Mouse (Mus musculus): ENCODE results near the gene Slc6a6. TPM values are rescaled to one million over a fixed set of nuclear protein-coding genes. Genes with fewer than 3 reads are reported as not detected.

Slc6a6 gene
- polyA plus RNA-seq, 1 experiment from 2014 or later, result 106 TPM

- WGBS, result 83% methylated on average over 9 of the region's 9 CpGs
- ATAC-seq (replicated peaks; ENCODE audit: low FRiP score, low read depth), result no peak
- no peak for TF ChIP-seq CTCF (IDR thresholded peaks at IDR 0.05; ENCODE audit: low read depth)
These were observed 104.5 kb downstream of the Slc6a6 start for GRCm38 (mm10) chr6:91788311-91788798.

GRCm38 (mm10) chr6:91795640-91796039, 111.8 kb downstream of the Slc6a6 start:
- ATAC-seq (replicated peaks; ENCODE audit: low FRiP score, low read depth), result no peak
- 0 out of 2 replicates have a peak overlapping the region, but pooled peaks have one; percentile 23 for H3K4me2 ChIP-seq (ENCODE audit: low read length)
- 53% methylated on average over 3 of the region's 3 CpGs for WGBS
- DNase-seq (ENCODE audit: low spot score), result no peak
- no peak for TF ChIP-seq CTCF (IDR thresholded peaks at IDR 0.05; ENCODE audit: low read depth)
- no peak overlapping the region for H3K4me3 ChIP-seq (replicated peaks; ENCODE audit: low read depth, low read length)
- H3K4me1 ChIP-seq (replicated peaks; ENCODE audit: insufficient read depth, low read length), result no peaks in the 10 kb centered on the region
- no peak overlapping the region for H3K27ac ChIP-seq
- no peaks in the 10 kb centered on the region for H3K27me3 ChIP-seq (ENCODE audit: insufficient read depth, low read length)
- H3K36me3 ChIP-seq (ENCODE audit: insufficient read depth, low read length), result no peaks in the 10 kb centered on the region
- no peak overlapping the region for H3K9ac ChIP-seq (ENCODE audit: low read depth, low read length)
- H3K9me3 ChIP-seq (replicated peaks; ENCODE audit: low read length), result no peaks in the 10 kb centered on the region

More at GRCm38 (mm10) chr6:91788311-91788798, 104.5 kb downstream of the Slc6a6 start:
- H3K9ac ChIP-seq (ENCODE audit: low read depth, low read length), result 0 out of 2 replicates have a peak overlapping the region, but pooled peaks have one; percentile 31
- no peaks in the 10 kb centered on the region for H3K9me3 ChIP-seq (replicated peaks; ENCODE audit: low read length)
- H3K4me2 ChIP-seq (ENCODE audit: low read length), result no peak overlapping the region
- H3K27me3 ChIP-seq (ENCODE audit: insufficient read depth, low read length), result no peaks in the 10 kb centered on the region
- H3K27ac ChIP-seq, result no peak overlapping the region
- no peak for DNase-seq (ENCODE audit: low spot score)
- H3K4me1 ChIP-seq (replicated peaks; ENCODE audit: insufficient read depth, low read length), result no peaks in the 10 kb centered on the region
- H3K36me3 ChIP-seq (ENCODE audit: insufficient read depth, low read length), result no peaks in the 10 kb centered on the region
- H3K4me3 ChIP-seq (replicated peaks; ENCODE audit: low read depth, low read length), result no peak overlapping the region

GRCm38 (mm10) chr6:91796064-91796463, 112.2 kb downstream of the Slc6a6 start:
- H3K36me3 ChIP-seq (ENCODE audit: insufficient read depth, low read length), result no peaks in the 10 kb centered on the region
- H3K9ac ChIP-seq (ENCODE audit: low read depth, low read length), result no peak overlapping the region
- DNase-seq (ENCODE audit: low spot score) (no peak), ATAC-seq (replicated peaks; ENCODE audit: low FRiP score, low read depth) (peak; percentile 73)
- 0 out of 2 replicates have a peak overlapping the region, but pooled peaks have one; percentile 23 for H3K4me2 ChIP-seq (ENCODE audit: low read length)
- no peaks in the 10 kb centered on the region for H3K4me1 ChIP-seq (replicated peaks; ENCODE audit: insufficient read depth, low read length)
- H3K27me3 ChIP-seq (ENCODE audit: insufficient read depth, low read length), result no peaks in the 10 kb centered on the region
- H3K9me3 ChIP-seq (replicated peaks; ENCODE audit: low read length), result no peaks in the 10 kb centered on the region
- no peak for TF ChIP-seq CTCF (IDR thresholded peaks at IDR 0.05; ENCODE audit: low read depth)
- WGBS, result 37% methylated on average over 9 of the region's 9 CpGs
- H3K27ac ChIP-seq, result no peak overlapping the region
- no peak overlapping the region for H3K4me3 ChIP-seq (replicated peaks; ENCODE audit: low read depth, low read length)

- Histone ChIP-seq H3K4me1 (replicated peaks; ENCODE audit: insufficient read depth, low read length) (no peaks in the 10 kb centered on the region), H3K36me3 (ENCODE audit: insufficient read depth, low read length) (no peaks in the 10 kb centered on the region), H3K4me2 (ENCODE audit: low read length) (no peak overlapping the region), H3K9me3 (replicated peaks; ENCODE audit: low read length) (no peaks in the 10 kb centered on the region), H3K9ac (ENCODE audit: low read depth, low read length) (no peak overlapping the region), H3K27ac (no peak overlapping the region), H3K4me3 (replicated peaks; ENCODE audit: low read depth, low read length) (no peak overlapping the region), H3K27me3 (ENCODE audit: insufficient read depth, low read length) (no peaks in the 10 kb centered on the region)
- DNase-seq (ENCODE audit: low spot score) (no peak), ATAC-seq (replicated peaks; ENCODE audit: low FRiP score, low read depth) (no peak)
- TF ChIP-seq CTCF (IDR thresholded peaks at IDR 0.05; ENCODE audit: low read depth), result no peak
- 92% methylated on average over 4 of the region's 4 CpGs for WGBS
These were observed 112.9 kb downstream of the Slc6a6 start for GRCm38 (mm10) chr6:91796736-91797135.

GRCm38 (mm10) chr6:91798496-91798895, 114.6 kb downstream of the Slc6a6 start:
- DNase-seq (ENCODE audit: low spot score) (no peak), ATAC-seq (replicated peaks; ENCODE audit: low FRiP score, low read depth) (no peak)
- TF ChIP-seq CTCF (IDR thresholded peaks at IDR 0.05; ENCODE audit: low read depth), result no peak
- no peak overlapping the region for H3K4me2 ChIP-seq (ENCODE audit: low read length)
- WGBS, result 62% methylated on average over 12 of the region's 12 CpGs
- no peaks in the 10 kb centered on the region for H3K27me3 ChIP-seq (ENCODE audit: insufficient read depth, low read length)
- H3K4me3 ChIP-seq (replicated peaks; ENCODE audit: low read depth, low read length), result no peak overlapping the region
- no peak overlapping the region for H3K27ac ChIP-seq
- no peaks in the 10 kb centered on the region for H3K4me1 ChIP-seq (replicated peaks; ENCODE audit: insufficient read depth, low read length)
- no peaks in the 10 kb centered on the region for H3K36me3 ChIP-seq (ENCODE audit: insufficient read depth, low read length)
- H3K9me3 ChIP-seq (replicated peaks; ENCODE audit: low read length), result no peaks in the 10 kb centered on the region
- no peak overlapping the region for H3K9ac ChIP-seq (ENCODE audit: low read depth, low read length)

- Histone ChIP-seq H3K27ac (no peak overlapping the region), H3K27me3 (ENCODE audit: insufficient read depth, low read length) (peaks cover 7% of the 10 kb centered on the region; the same call in 1 of the 2 replicates), H3K4me1 (replicated peaks; ENCODE audit: insufficient read depth, low read length) (peaks cover 4% of the 10 kb centered on the region; the same call in 1 of the 2 replicates), H3K4me3 (replicated peaks; ENCODE audit: low read depth, low read length) (no peak overlapping the region), H3K4me2 (ENCODE audit: low read length) (no peak overlapping the region), H3K9ac (ENCODE audit: low read depth, low read length) (no peak overlapping the region), H3K36me3 (ENCODE audit: insufficient read depth, low read length) (no peaks in the 10 kb centered on the region), H3K9me3 (replicated peaks; ENCODE audit: low read length) (no peaks in the 10 kb centered on the region)
- no peak for TF ChIP-seq CTCF (IDR thresholded peaks at IDR 0.05; ENCODE audit: low read depth)
- 33% methylated on average over 7 of the region's 7 CpGs for WGBS
- ATAC-seq (replicated peaks; ENCODE audit: low FRiP score, low read depth), result no peak
- no peak for DNase-seq (ENCODE audit: low spot score)
These were observed 120.3 kb downstream of the Slc6a6 start for GRCm38 (mm10) chr6:91804177-91804576.

GRCm38 (mm10) chr6:91807169-91807568, 123.3 kb downstream of the Slc6a6 start:
- Histone ChIP-seq H3K4me2 (ENCODE audit: low read length) (peak overlapping the region; percentile 30; the same call in 1 of the 2 replicates), H3K36me3 (ENCODE audit: insufficient read depth, low read length) (no peaks in the 10 kb centered on the region), H3K4me1 (replicated peaks; ENCODE audit: insufficient read depth, low read length) (peaks cover 4% of the 10 kb centered on the region; the same call in 1 of the 2 replicates), H3K27me3 (ENCODE audit: insufficient read depth, low read length) (peaks cover 7% of the 10 kb centered on the region; the same call in 1 of the 2 replicates), H3K9ac (ENCODE audit: low read depth, low read length) (no peak overlapping the region), H3K27ac (no peak overlapping the region), H3K4me3 (replicated peaks; ENCODE audit: low read depth, low read length) (no peak overlapping the region), H3K9me3 (replicated peaks; ENCODE audit: low read length) (no peaks in the 10 kb centered on the region)
- no peak for TF ChIP-seq CTCF (IDR thresholded peaks at IDR 0.05; ENCODE audit: low read depth)
- under 1% methylated on average over 21 of the region's 23 CpGs for WGBS
- ATAC-seq (replicated peaks; ENCODE audit: low FRiP score, low read depth) (no peak), DNase-seq (ENCODE audit: low spot score) (peak; percentile 8)
